Mouse (Mus musculus) kidney, adult 8-10 months (tissue): ENCODE results near the gene Ksr2.

ENCODE experiments used
- DNase-seq, 2 experiments: peaks; one replicate each; pipeline ENCODE4 v3.0.0; 2022

Gene Ksr2

DNA sequence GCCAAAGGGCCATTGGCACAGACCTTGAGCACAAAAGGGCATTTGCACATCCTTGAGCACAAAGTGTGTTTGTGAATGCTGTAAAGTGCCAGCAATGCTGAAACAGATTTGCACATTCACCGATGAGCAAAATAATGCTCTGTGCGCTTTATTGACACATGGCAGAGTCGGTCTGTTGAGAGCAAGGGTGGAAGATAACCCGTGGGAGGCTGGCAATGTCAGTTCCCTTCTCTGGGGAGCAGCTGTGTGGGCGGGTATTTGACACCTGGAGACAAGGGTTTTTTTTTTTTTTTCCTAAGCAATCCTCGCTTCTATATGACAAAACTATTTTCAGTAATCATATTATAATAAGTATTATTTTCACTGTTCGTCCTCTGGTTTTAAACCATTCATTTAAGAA is 389.8 kb downstream of the Ksr2 start:
- DNase-seq, result no peak

DNA sequence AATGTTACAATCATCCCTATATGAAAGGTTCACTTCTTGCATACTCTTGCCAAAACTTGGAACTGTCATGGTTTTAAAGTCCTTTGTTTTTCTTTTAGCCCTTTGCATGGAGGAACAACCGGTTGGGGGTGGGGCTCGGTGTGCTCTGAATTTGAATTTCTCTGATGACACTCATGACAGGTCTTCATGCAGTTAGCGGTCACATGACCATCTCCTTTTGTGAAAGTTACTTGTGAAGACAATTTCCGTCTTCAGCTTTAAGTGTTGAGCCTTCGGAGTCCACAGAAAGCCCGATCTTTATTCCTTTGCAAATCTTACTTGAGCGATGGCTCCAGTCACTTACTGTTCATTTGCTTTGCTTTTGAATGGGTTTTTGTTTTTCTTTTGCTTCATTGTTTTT is 397.1 kb downstream of the Ksr2 start:
- no peak for DNase-seq

DNA sequence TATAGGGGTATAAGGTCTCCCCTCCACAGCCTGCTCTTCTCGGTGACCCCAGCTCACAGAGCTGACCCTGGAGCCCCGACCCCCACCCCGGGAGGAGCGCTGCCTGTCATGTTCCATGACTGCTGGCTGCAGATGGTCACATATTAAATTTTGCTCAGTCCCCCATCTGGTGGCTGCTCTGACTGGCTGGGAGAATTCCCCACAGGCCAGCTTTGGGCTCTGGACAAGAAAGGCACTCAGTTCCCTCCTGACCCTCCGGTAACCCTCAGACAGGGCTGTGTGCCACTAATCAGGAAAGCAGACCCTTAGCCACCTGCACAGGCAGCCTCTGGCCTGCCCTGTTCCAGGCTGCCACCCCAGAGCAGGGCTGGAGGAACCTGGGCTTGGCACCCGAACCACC is 405.0 kb downstream of the Ksr2 start:
- DNase-seq, result no peak

DNA sequence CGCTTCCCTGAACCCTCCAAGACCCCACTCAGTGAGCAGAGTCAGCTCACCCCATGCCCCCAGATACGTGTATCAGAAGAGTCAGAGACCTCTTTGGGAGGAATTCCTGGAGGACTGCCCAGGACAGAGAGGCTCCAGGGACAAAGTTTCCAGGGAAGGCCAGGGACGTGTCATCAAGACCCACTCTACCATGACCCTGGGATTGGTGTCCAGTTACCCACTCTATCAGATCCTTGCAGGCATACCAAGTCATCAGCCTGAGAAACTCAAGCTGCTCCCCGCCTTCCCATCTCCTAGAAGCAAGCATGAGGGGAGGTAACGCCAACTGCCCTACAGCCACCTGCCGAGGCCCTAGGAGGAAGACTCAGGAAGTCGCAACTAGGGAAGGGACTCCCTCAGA is 406.6 kb downstream of the Ksr2 start:
- DNase-seq, result no peak

DNA sequence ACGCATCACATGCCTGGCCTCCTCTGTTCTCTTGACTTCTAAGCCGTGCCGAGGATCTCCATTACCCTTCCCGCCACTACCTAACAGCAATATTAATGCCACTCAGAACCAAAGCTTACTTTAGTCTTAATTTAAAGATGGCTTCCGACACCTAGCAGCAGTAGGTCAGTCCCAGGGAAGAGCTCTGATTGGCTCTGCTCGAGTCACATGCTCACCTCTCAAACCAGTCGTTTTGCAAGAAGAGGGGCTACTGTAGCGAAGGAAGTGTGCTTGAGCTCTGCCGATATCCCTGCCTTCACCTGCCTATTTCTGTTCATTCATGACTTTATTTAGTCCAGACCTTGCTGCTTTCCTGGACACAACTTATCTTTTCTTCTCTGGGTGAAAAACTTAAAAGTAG is 410.0 kb downstream of the Ksr2 start:
- DNase-seq, result no peak

DNA sequence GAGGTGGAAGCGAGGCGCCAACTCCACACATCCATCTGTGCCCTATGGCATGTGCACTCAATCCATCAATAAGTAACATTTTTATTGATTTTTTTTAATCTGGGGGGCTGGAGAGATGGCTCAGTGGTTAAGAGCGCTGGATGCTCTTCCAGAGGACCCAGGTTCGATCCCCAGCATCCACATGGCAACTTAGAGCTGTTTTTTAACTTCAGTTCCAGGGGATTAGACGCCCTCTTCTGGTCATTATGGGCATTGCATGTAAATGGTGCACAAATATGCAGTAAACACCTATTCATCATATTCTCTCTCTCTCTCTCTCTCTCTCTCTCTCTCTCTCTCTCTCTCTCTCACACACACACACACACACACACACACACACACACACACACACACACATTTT is 410.7 kb downstream of the Ksr2 start:
- peak in 1 of 2 experiments; percentile 8 for DNase-seq
